Mouse (Mus musculus) heart, adult 2 months (tissue): ENCODE data around the gene Creb3l2.

Source experiments
- CTCF ChIP-seq: fragments of 200-600 bp; IDR thresholded peaks from 2 replicates; pipeline ENCODE4 v1.8.1; 2022; ENCODE audit warnings: antibody characterized with exemption, mild to moderate bottlenecking, moderate library complexity
- EP300 ChIP-seq: fragments of 200-500 bp; IDR thresholded peaks from 2 replicates; pipeline ENCODE4 v1.6.1; 2011; ENCODE audit warnings: low read depth, low read length, control low read depth; ENCODE audit not compliant: insufficient read depth
- POLR2A ChIP-seq: fragments of 200-500 bp; IDR thresholded peaks from 2 replicates; pipeline ENCODE4 v1.6.1; 2011; ENCODE audit warnings: mild to moderate bottlenecking, low read depth, low read length, control low read depth; ENCODE audit not compliant: insufficient read depth

DNA sequence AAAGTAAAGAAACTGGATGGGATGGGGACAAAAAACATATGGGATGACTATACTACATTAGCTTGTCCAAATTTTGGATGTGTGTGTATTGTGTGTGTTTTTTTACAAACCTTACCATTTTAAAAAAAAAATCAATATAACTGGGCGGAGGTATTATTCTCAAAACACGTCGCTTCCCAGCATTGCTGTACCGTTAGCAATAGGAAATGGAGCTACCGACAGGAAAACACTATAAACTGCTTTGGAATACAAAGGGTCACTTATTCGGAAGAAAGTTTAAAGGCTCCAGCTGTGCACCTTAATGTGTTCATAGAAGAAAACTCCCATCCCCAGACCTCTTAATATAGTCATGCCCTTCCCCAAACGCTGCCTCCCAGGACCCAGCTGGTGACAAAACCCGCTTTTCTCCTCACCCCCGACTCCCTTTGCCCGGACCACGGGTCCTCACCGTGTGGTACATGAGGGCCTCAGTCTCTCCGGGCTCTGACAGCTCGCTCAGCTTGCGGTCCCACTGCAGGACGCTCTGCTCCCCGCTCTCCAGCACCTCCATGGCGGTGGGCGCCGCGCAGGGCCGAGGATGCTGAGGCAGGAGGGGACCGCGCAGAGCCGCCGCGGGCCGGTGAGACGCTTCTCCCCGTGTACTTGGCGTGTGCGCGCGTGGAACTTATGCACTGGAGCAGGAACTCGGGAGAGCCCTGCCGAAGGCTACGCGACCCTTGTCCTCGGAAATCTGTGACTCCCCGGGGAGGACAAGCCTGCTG, 515 bp downstream of the Creb3l2 start:
- TF ChIP-seq EP300 (no peak), POLR2A (no peak), CTCF (no peak)
